Comparison of ENCODE assay signal across 8 mouse cellular contexts in genomic region chr17:26414184-26414522, GRCm38 (mm10). TPM values are rescaled to one million over a fixed set of nuclear protein-coding genes. Genes with fewer than 3 reads are reported as not detected.
A peak's percentile ranks its signal among the peaks of the same experiment; 100 is the strongest.
DNase-seq lines count a peak whose midpoint lies in the region; ATAC-seq lines count a peak whose summit lies in the region.

No protein-coding gene starts in this region.

- 5% methylated on average over 5 of the region's 5 CpGs for WGBS in kidney, embryonic 16.5 days
- 19% methylated on average over 5 of the region's 5 CpGs for WGBS in embryonic facial prominence, embryonic 10.5 days
- WGBS in hindbrain, embryonic 15.5 days: 5% methylated on average over 5 of the region's 5 CpGs
- WGBS in midbrain, embryonic 15.5 days: 16% methylated on average over 5 of the region's 5 CpGs

- 0 out of 2 replicates have a peak, but pooled peaks have one; percentile 35 for ATAC-seq in kidney, embryonic 16.5 days (ENCODE audit: low FRiP score, low TSS enrichment)
- ATAC-seq in hindbrain, embryonic 15.5 days (ENCODE audit: low FRiP score, low read depth): no peak
- ATAC-seq in midbrain, embryonic 15.5 days (replicated peaks): 0 out of 2 replicates have a peak, but pooled peaks have one; percentile 31

- peak overlapping the region; percentile 98 for H3K4me2 ChIP-seq in kidney, embryonic 16.5 days (replicated peaks; ENCODE audit: low read depth, low read length)
- peak overlapping the region; percentile 84 for H3K4me2 ChIP-seq in hindbrain, embryonic 15.5 days
- H3K4me2 ChIP-seq in midbrain, embryonic 15.5 days: peak overlapping the region; percentile 97

- H3K9ac ChIP-seq in kidney, embryonic 16.5 days (replicated peaks; ENCODE audit: low read length): peak overlapping the region; percentile 87
- peak overlapping the region; percentile 73 for H3K9ac ChIP-seq in hindbrain, embryonic 15.5 days
- peak overlapping the region; percentile 69 for H3K9ac ChIP-seq in midbrain, embryonic 15.5 days

- no peak for DNase-seq in kidney, adult 9 months
- no peak for DNase-seq in embryonic facial prominence, embryonic 10.5 days (ENCODE audit: low spot score)
- DNase-seq in cerebellum, adult 9-10 months: no peak
- DNase-seq in urinary bladder, adult 2 months (ENCODE audit: low spot score): no peak
- DNase-seq in frontal cortex, postnatal 14 days (ENCODE audit: low spot score in 2 of 2): no peak

- no peak overlapping the region for H3K27ac ChIP-seq in kidney, embryonic 16.5 days (ENCODE audit: low read length)
- no peak overlapping the region for H3K27ac ChIP-seq in embryonic facial prominence, embryonic 10.5 days (replicated peaks)
- H3K27ac ChIP-seq in hindbrain, embryonic 15.5 days (replicated peaks): no peak overlapping the region
- H3K27ac ChIP-seq in midbrain, embryonic 15.5 days: no peak overlapping the region

- peaks cover 23% of the 10 kb centered on the region for H3K4me1 ChIP-seq in kidney, embryonic 16.5 days (ENCODE audit: insufficient read depth, low read length)
- H3K4me1 ChIP-seq in embryonic facial prominence, embryonic 10.5 days: peaks cover 19% of the 10 kb centered on the region
- H3K4me1 ChIP-seq in hindbrain, embryonic 15.5 days (replicated peaks): peaks cover 21% of the 10 kb centered on the region
- H3K4me1 ChIP-seq in midbrain, embryonic 15.5 days: peaks cover 15% of the 10 kb centered on the region

- no peaks in the 10 kb centered on the region for H3K36me3 ChIP-seq in kidney, embryonic 16.5 days (ENCODE audit: insufficient read depth, low read length)
- H3K36me3 ChIP-seq in embryonic facial prominence, embryonic 10.5 days (replicated peaks): no peaks in the 10 kb centered on the region
- H3K36me3 ChIP-seq in hindbrain, embryonic 15.5 days: no peaks in the 10 kb centered on the region
- H3K36me3 ChIP-seq in midbrain, embryonic 15.5 days (replicated peaks): no peaks in the 10 kb centered on the region

- H3K4me3 ChIP-seq in kidney, embryonic 16.5 days (ENCODE audit: low read length): peak overlapping the region; percentile 80
- peak overlapping the region; percentile 80 for H3K4me3 ChIP-seq in embryonic facial prominence, embryonic 10.5 days
- H3K4me3 ChIP-seq in hindbrain, embryonic 15.5 days: peak overlapping the region; percentile 92
- H3K4me3 ChIP-seq in midbrain, embryonic 15.5 days: peak overlapping the region; percentile 81

- no peaks in the 10 kb centered on the region for H3K9me3 ChIP-seq in kidney, embryonic 16.5 days (ENCODE audit: low read length)
- H3K9me3 ChIP-seq in embryonic facial prominence, embryonic 10.5 days: no peaks in the 10 kb centered on the region
- H3K9me3 ChIP-seq in hindbrain, embryonic 15.5 days: no peaks in the 10 kb centered on the region
- H3K9me3 ChIP-seq in midbrain, embryonic 15.5 days: no peaks in the 10 kb centered on the region

- H3K27me3 ChIP-seq in kidney, embryonic 16.5 days (ENCODE audit: insufficient read depth, low read length): no peaks in the 10 kb centered on the region
- H3K27me3 ChIP-seq in embryonic facial prominence, embryonic 10.5 days (replicated peaks; ENCODE audit: low read depth, poor library complexity, severe bottlenecking): peaks cover 86% of the 10 kb centered on the region
- H3K27me3 ChIP-seq in hindbrain, embryonic 15.5 days: peaks cover 7% of the 10 kb centered on the region
- peaks cover 15% of the 10 kb centered on the region; the same call in 1 of the 2 replicates for H3K27me3 ChIP-seq in midbrain, embryonic 15.5 days (replicated peaks)

RNA-seq across cellular contexts. Expression of gene Neurl1b, which starts 0.5 kb away (rescaled TPM):
- 1.7 and 2.4 TPM in 2 replicates for polyA plus RNA-seq in kidney, embryonic 16.5 days (2015; fragmentation: Nextera tagmentation; extraction: Ambion mirVana)
- 0.16 TPM in 2 replicates for polyA plus RNA-seq in embryonic facial prominence, embryonic 10.5 days (2016; fragmentation: Nextera tagmentation; extraction: Ambion mirVana)
- 1.6 and 1.9 TPM in 2 replicates for polyA plus RNA-seq in hindbrain, embryonic 15.5 days (2015; fragmentation: Nextera tagmentation; extraction: Ambion mirVana)
- 1.9 and 2.2 TPM in 2 replicates for polyA plus RNA-seq in midbrain, embryonic 15.5 days (2015; fragmentation: Nextera tagmentation; extraction: Ambion mirVana)
- 7.9 and 11.1 TPM in 2 replicates for polyA plus RNA-seq in urinary bladder, adult 2 months (2012; rRNA removed)
